Mouse (Mus musculus) thymus, postnatal 14 days (tissue): ENCODE measurements around the gene Psap.
"Not testable (repeated sequence)": the region's sequence is repeated elsewhere in the genome, so short reads cannot be mapped to it uniquely, and the experiment has no call there.

Experiments
- DNase-seq: peaks from one replicate; pipeline ENCODE4 v3.0.0; 2021

Psap gene

GRCm38 (mm10) chr10:60277207-60278005 lies at the start of gene Psap:
Gene Psap, plus strand, starts transcription at chr10:60277627.
- peak; percentile 97 for DNase-seq

GRCm38 (mm10) chr10:60227666-60228065 lies 49.8 kb upstream of the Psap start:
- DNase-seq: no peak

- DNase-seq: no peak
These were observed 48.3 kb upstream of the Psap start for GRCm38 (mm10) chr10:60229113-60229512.

GRCm38 (mm10) chr10:60230321-60231088 lies 46.9 kb upstream of the Psap start:
- no peak for DNase-seq

GRCm38 (mm10) chr10:60234006-60234405 lies 43.4 kb upstream of the Psap start:
- no peak for DNase-seq

GRCm38 (mm10) chr10:60235876-60236275 lies 41.6 kb upstream of the Psap start:
- not testable (repeated sequence) for DNase-seq

- DNase-seq: peak; percentile 70
These were observed 39.8 kb upstream of the Psap start for GRCm38 (mm10) chr10:60237475-60238154.

- no peak for DNase-seq
These were observed 37.0 kb upstream of the Psap start for GRCm38 (mm10) chr10:60240416-60240815.

- no peak for DNase-seq
These were observed 33.5 kb upstream of the Psap start for GRCm38 (mm10) chr10:60243941-60244340.

- DNase-seq: peak; percentile 91
These were observed 32.4 kb upstream of the Psap start for GRCm38 (mm10) chr10:60245041-60245440.

- DNase-seq: no peak
These were observed 31.8 kb upstream of the Psap start for GRCm38 (mm10) chr10:60245635-60246034.

GRCm38 (mm10) chr10:60246519-60246918 lies 30.9 kb upstream of the Psap start:
- peak; percentile 79 for DNase-seq

GRCm38 (mm10) chr10:60248345-60248744 lies 29.1 kb upstream of the Psap start:
- not testable (repeated sequence) for DNase-seq

GRCm38 (mm10) chr10:60250426-60250965 lies 26.9 kb upstream of the Psap start:
- DNase-seq: no peak

GRCm38 (mm10) chr10:60252187-60252586 lies 25.2 kb upstream of the Psap start:
- no peak for DNase-seq

- DNase-seq: no peak
These were observed 24.8 kb upstream of the Psap start for GRCm38 (mm10) chr10:60252606-60253005.

- no peak for DNase-seq
These were observed 21.3 kb upstream of the Psap start for GRCm38 (mm10) chr10:60256088-60256487.

GRCm38 (mm10) chr10:60257261-60257825 lies 20.1 kb upstream of the Psap start:
- DNase-seq: no peak

- no peak for DNase-seq
These were observed 16.7 kb upstream of the Psap start for GRCm38 (mm10) chr10:60260557-60261294.

- DNase-seq: no peak
These were observed 15.9 kb upstream of the Psap start for GRCm38 (mm10) chr10:60261530-60261929.

GRCm38 (mm10) chr10:60262386-60262785 lies 15.0 kb upstream of the Psap start:
- peak; percentile 85 for DNase-seq

GRCm38 (mm10) chr10:60263351-60263750 lies 14.1 kb upstream of the Psap start:
- DNase-seq: peak; percentile 41
